Mouse (Mus musculus): ENCODE results near the gene Adssl1. TPM values are rescaled to one million over a fixed set of nuclear protein-coding genes. Genes with fewer than 3 reads are reported as not detected.
A peak's percentile ranks its signal among the peaks of the same experiment; 100 is the strongest.

Adssl1 gene
- polyA plus RNA-seq, 1 experiment from 2014 or later: 22.8 TPM

DNA sequence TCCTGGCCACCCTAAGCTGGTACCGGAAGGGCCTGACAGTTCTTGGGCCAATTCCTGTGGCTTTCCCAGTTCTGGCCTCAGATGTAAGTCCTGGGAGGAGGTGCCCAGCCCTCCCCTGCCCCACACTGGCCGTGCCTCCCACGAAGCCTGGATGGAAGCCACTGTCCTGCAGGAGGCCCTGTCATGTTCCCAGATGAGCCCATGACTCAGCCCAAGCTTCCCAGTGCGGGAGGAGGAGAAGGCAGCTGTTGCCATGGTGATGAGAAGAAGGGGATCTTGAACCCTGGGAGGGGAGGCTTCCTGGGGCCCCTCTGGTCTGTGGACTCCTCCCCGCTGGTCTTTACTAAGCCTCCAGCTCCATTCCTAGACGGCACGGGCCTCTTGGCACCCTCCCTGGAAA is 63.5 kb downstream of the Adssl1 start:
- Histone ChIP-seq H3K27me3 (ENCODE audit: insufficient read depth, low read length) (peaks cover 25% of the 10 kb centered on the region), H3K4me3 (ENCODE audit: low read depth, low read length) (no peak overlapping the region), H3K9ac (replicated peaks) (no peak overlapping the region), H3K4me2 (ENCODE audit: low read depth, low read length) (no peak overlapping the region), H3K27ac (ENCODE audit: low read depth) (no peak overlapping the region), H3K9me3 (ENCODE audit: low read length) (no peaks in the 10 kb centered on the region), H3K4me1 (ENCODE audit: insufficient read depth) (peaks cover 8% of the 10 kb centered on the region), H3K36me3 (replicated peaks; ENCODE audit: insufficient read depth, low read length) (0 out of 2 replicates have a peak, but pooled peaks cover 3% of the 10 kb centered on the region)
- TF ChIP-seq CTCF (IDR thresholded peaks at IDR 0.05; ENCODE audit: low read depth) (no peak), EP300 (IDR thresholded peaks at IDR 0.05; ENCODE audit: low read depth) (no peak)
- DNase-seq: no peak
- ATAC-seq: no peak
- 62% methylated on average over 7 of the region's 7 CpGs for WGBS (ENCODE audit: insufficient replicate concordance)

DNA sequence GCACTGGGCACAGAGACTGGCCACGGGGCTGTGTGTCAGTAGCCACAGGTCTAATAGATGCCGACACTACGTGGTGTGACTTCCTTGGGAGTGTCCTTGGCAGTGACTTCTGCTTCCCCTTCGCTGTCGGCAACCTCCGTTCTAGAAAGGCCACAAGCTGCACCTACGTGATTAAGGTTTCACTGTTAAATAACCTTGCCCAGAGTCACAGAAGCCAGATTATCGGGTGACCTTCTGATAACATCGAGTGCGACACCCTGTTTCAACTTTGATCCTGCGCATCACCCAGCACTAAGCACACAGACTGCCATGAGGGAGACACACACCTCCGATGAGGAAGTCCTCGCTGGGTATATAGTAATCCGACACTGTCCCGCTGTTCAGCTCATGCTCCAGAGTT is 68.6 kb downstream of the Adssl1 start:
- DNase-seq: peak; percentile 39
- TF ChIP-seq EP300 (IDR thresholded peaks at IDR 0.05; ENCODE audit: low read depth): no peak
- no peak for TF ChIP-seq CTCF (IDR thresholded peaks at IDR 0.05; ENCODE audit: low read depth)
- whole genome bisulfite sequencing (ENCODE audit: insufficient replicate concordance): 13% methylated on average over 15 of the region's 15 CpGs
- peak overlapping the region; percentile 44; the same call in 1 of the 2 replicates for H3K27ac ChIP-seq (ENCODE audit: low read depth)
- peak overlapping the region; percentile 33; the same call in 1 of the 2 replicates for H3K4me2 ChIP-seq (ENCODE audit: low read depth, low read length)
- H3K4me1 ChIP-seq (ENCODE audit: insufficient read depth): peaks cover 8% of the 10 kb centered on the region
- 0 out of 2 replicates have a peak overlapping the region, but pooled peaks have one; percentile 2 for H3K4me3 ChIP-seq (ENCODE audit: low read depth, low read length)
- 0 out of 2 replicates have a peak overlapping the region, but pooled peaks have one; percentile 34 for H3K9ac ChIP-seq (replicated peaks)
- ATAC-seq: no peak
- H3K9me3 ChIP-seq (ENCODE audit: low read length): no peaks in the 10 kb centered on the region
- H3K36me3 ChIP-seq (replicated peaks; ENCODE audit: insufficient read depth, low read length): no peaks in the 10 kb centered on the region; the same call in 1 of the 2 replicates
- H3K27me3 ChIP-seq (ENCODE audit: insufficient read depth, low read length): no peaks in the 10 kb centered on the region

Small RNA genes lying within 50 kb of the gene (microRNA-seq; reads per million reads assigned to microRNA genes)
- not detected for gene Mir6939

Other genes with a start within 250 kb of the Adssl1 start
- gene A530016L24Rik, start 130.6 kb upstream of the Adssl1 start, polyA plus RNA-seq (2015; fragmentation: Nextera tagmentation; extraction: Ambion mirVana): 0.06 TPM in 1 of 2 replicates, not detected in the other
- gene Tmem179, start 103.3 kb upstream of the Adssl1 start, polyA plus RNA-seq (2015; fragmentation: Nextera tagmentation; extraction: Ambion mirVana): not detected in 2 replicates
- 1.8 and 1.9 TPM in 2 replicates for gene Inf2, start 31.3 kb upstream of the Adssl1 start, polyA plus RNA-seq (2015; fragmentation: Nextera tagmentation; extraction: Ambion mirVana)
- 55.6 and 62.2 TPM in 2 replicates for gene Siva1, start 24.6 kb downstream of the Adssl1 start, polyA plus RNA-seq (2015; fragmentation: Nextera tagmentation; extraction: Ambion mirVana)
- gene Akt1, start 54.8 kb downstream of the Adssl1 start, polyA plus RNA-seq (2015; fragmentation: Nextera tagmentation; extraction: Ambion mirVana): 26.7 and 29.3 TPM in 2 replicates
- 1.3 and 1.6 TPM in 2 replicates for gene Zbtb42, start 58.8 kb downstream of the Adssl1 start, polyA plus RNA-seq (2015; fragmentation: Nextera tagmentation; extraction: Ambion mirVana)
- 4.0 and 4.8 TPM in 2 replicates for gene Cep170b, start 100.4 kb downstream of the Adssl1 start, polyA plus RNA-seq (2015; fragmentation: Nextera tagmentation; extraction: Ambion mirVana)
- gene Pld4, start 140.6 kb downstream of the Adssl1 start, polyA plus RNA-seq (2015; fragmentation: Nextera tagmentation; extraction: Ambion mirVana): 20.9 and 22.4 TPM in 2 replicates
- gene Ahnak2, start 182.6 kb downstream of the Adssl1 start, polyA plus RNA-seq (2015; fragmentation: Nextera tagmentation; extraction: Ambion mirVana): 0.22 and 0.36 TPM in 2 replicates
- gene Clba1, start 188.9 kb downstream of the Adssl1 start, polyA plus RNA-seq (2015; fragmentation: Nextera tagmentation; extraction: Ambion mirVana): 0.69 TPM in 2 replicates
- gene Cdca4, start 209.4 kb downstream of the Adssl1 start, polyA plus RNA-seq (2015; fragmentation: Nextera tagmentation; extraction: Ambion mirVana): 29.8 and 30.4 TPM in 2 replicates
- gene Gpr132, start 248.2 kb downstream of the Adssl1 start, polyA plus RNA-seq (2015; fragmentation: Nextera tagmentation; extraction: Ambion mirVana): 0.26 and 0.34 TPM in 2 replicates